Mouse (Mus musculus) common myeloid progenitor, adult 5-6 weeks (primary cell): ENCODE data around the gene Ptprn2. TPM values are rescaled to one million over a fixed set of nuclear protein-coding genes. Genes with fewer than 3 reads are reported as not detected.

Experiments used
- ATAC-seq: replicated peaks from 2 replicates; pipeline ENCODE4 v1.8.0; 2016; ENCODE audit warnings: low read depth, mild to moderate bottlenecking, moderate TSS enrichment, inconsistent platforms; ENCODE audit not compliant: poor library complexity, severe bottlenecking
- total RNA-seq: library from RNA; stranded (forward); fragments of 200-1000, 187-1606 nt; gene quantifications from 2 replicates; pipeline ENCODE4 v1.2.3, GENCODE M21; 2017

The Ptprn2 gene
- total RNA-seq, 1 experiment from 2014 or later: not detected

GRCm38 (mm10) chr12:116842723-116843272, 357.3 kb downstream of the Ptprn2 start:
- no peak for ATAC-seq

GRCm38 (mm10) chr12:116846220-116846619, 360.7 kb downstream of the Ptprn2 start:
- no peak for ATAC-seq

GRCm38 (mm10) chr12:116847021-116847420, 361.5 kb downstream of the Ptprn2 start:
- no peak for ATAC-seq

- ATAC-seq: no peak
Observed at GRCm38 (mm10) chr12:116856307-116856706, 370.8 kb downstream of the Ptprn2 start.

GRCm38 (mm10) chr12:116861360-116862017, 376.0 kb downstream of the Ptprn2 start:
- no peak for ATAC-seq

- no peak for ATAC-seq
Observed at GRCm38 (mm10) chr12:116863291-116863899, 377.9 kb downstream of the Ptprn2 start.

- no peak for ATAC-seq
Observed at GRCm38 (mm10) chr12:116873866-116874585, 388.5 kb downstream of the Ptprn2 start.

- no peak for ATAC-seq
Observed at GRCm38 (mm10) chr12:116887496-116888281, 402.2 kb downstream of the Ptprn2 start.

GRCm38 (mm10) chr12:116888856-116889255, 403.3 kb downstream of the Ptprn2 start:
- ATAC-seq: no peak

- ATAC-seq: no peak
Observed at GRCm38 (mm10) chr12:116892584-116892983, 407.1 kb downstream of the Ptprn2 start.

GRCm38 (mm10) chr12:116896651-116897050, 411.1 kb downstream of the Ptprn2 start:
- ATAC-seq: no peak

- no peak for ATAC-seq
Observed at GRCm38 (mm10) chr12:116901773-116902172, 416.3 kb downstream of the Ptprn2 start.

GRCm38 (mm10) chr12:116907424-116907823, 421.9 kb downstream of the Ptprn2 start:
- ATAC-seq: no peak

GRCm38 (mm10) chr12:116908668-116909067, 423.1 kb downstream of the Ptprn2 start:
- no peak for ATAC-seq

GRCm38 (mm10) chr12:116916776-116917175, 431.3 kb downstream of the Ptprn2 start:
- ATAC-seq: no peak

GRCm38 (mm10) chr12:116919185-116919584, 433.7 kb downstream of the Ptprn2 start:
- ATAC-seq: no peak

- no peak for ATAC-seq
Observed at GRCm38 (mm10) chr12:116919691-116920526, 434.4 kb downstream of the Ptprn2 start.

GRCm38 (mm10) chr12:116927115-116927514, 441.6 kb downstream of the Ptprn2 start:
- ATAC-seq: no peak

GRCm38 (mm10) chr12:116927516-116927915, 442.0 kb downstream of the Ptprn2 start:
- ATAC-seq: no peak
